Mouse (Mus musculus): ENCODE measurements around the gene Zic5.

DNA sequence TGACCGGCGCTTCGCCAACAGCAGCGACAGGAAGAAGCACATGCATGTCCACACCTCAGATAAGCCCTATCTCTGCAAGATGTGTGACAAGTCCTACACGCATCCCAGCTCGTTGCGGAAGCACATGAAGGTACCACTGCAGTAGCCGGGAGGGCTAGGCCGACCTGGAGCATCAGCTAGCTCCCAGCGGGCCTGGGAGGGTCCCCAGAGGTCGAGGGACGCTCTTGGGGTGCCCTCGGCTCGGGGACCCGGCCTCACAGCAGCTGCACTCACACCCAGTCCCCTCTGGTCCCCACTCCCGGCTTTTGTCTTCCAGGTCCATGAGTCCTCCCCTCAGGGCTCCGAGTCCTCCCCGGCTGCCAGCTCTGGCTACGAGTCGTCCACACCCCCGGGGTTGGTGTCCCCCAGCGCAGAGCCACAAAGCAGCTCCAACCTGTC lies 13.1 kb upstream of the Zic5 start:
- TF ChIP-seq CTCF (conservative IDR thresholded peaks at IDR 0.05; ENCODE audit: insufficient read depth, insufficient read length, low read depth, low read length) (no peak), POLR2A (IDR thresholded peaks at IDR 0.05; ENCODE audit: low read depth, low read length) (no peak)

All from kidney, adult 2 months (tissue).